Mouse (Mus musculus) ES-E14 (cell line): ENCODE measurements around the gene Plch1.

ENCODE experiments used
- HCFC1 ChIP-seq: IDR thresholded peaks from 2 replicates; pipeline ENCODE4 v1.6.1; 2012; ENCODE audit warnings: low read length, inconsistent platforms, borderline replicate concordance; ENCODE audit not compliant: insufficient read depth
- MAFK ChIP-seq: IDR thresholded peaks from 2 replicates; pipeline ENCODE4 v1.6.1; 2014; ENCODE audit warnings: mild to moderate bottlenecking, low read depth, low read length, inconsistent platforms; ENCODE audit not compliant: insufficient read depth
- ZC3H11A ChIP-seq: IDR thresholded peaks from 2 replicates; pipeline ENCODE4 v1.6.1; 2012; ENCODE audit warnings: low read depth, mild to moderate bottlenecking, inconsistent platforms, low read length, borderline replicate concordance
- ZNF384 ChIP-seq: IDR thresholded peaks from 2 replicates; pipeline ENCODE4 v1.6.1; 2012; ENCODE audit warnings: low read depth, low read length, inconsistent platforms

DNA sequence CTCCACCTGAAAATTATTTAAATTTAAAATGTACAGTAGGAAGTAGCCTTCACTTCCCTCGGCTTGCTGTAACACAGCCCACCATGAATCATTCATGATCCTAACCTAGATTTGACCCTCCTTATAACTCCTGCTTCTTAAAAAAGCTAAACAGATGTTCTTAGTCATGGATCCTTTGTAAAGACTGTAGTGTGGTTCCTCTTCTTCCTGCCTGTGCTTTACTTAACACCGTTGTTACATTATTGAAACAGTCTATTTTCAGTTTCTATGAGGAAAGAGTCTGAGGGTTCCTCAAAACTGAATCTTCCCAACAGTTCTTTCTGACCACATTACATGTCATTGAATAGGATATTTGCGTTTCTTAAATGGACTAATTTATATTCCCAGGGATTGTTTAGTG, 234.0 kb downstream of the Plch1 start:
- TF ChIP-seq HCFC1 (no peak), MAFK (no peak), ZC3H11A (no peak), ZNF384 (no peak)
